Mouse (Mus musculus) heart, embryonic 11.5 days (tissue): ENCODE data around the gene Ubac2. TPM values are rescaled to one million over a fixed set of nuclear protein-coding genes. Genes with fewer than 3 reads are reported as not detected.
"Not testable (repeated sequence)": the region's sequence is repeated elsewhere in the genome, so short reads cannot be mapped to it uniquely, and the experiment has no call there.

Experiments
- ATAC-seq: fragments of 200-750 bp; cut with Nextera tagmentation; replicated peaks from 2 replicates; pipeline ENCODE4 v1.8.0; 2017; ENCODE audit warnings: moderate library complexity; ENCODE audit not compliant: insufficient number of reproducible peaks, low FRiP score, low TSS enrichment
- H3K27ac ChIP-seq: fragments of 300-500 bp; sonication (generic); 2 replicates; pipeline ENCODE4 v1.5.1; 2014; ENCODE audit warnings: mild to moderate bottlenecking, low read depth, low read length
- H3K27me3 ChIP-seq: fragments of 300-500 bp; sonication (generic); 2 replicates; pipeline ENCODE4 v1.6.1; 2014; ENCODE audit warnings: mild to moderate bottlenecking, low read length, mixed read lengths; ENCODE audit not compliant: control insufficient read depth, insufficient read depth
- H3K36me3 ChIP-seq: fragments of 300-500 bp; sonication (generic); 2 replicates; pipeline ENCODE4 v1.6.1; 2014; ENCODE audit warnings: mild to moderate bottlenecking, low read length, moderate library complexity, mixed read lengths; ENCODE audit not compliant: control insufficient read depth, insufficient read depth
- H3K4me1 ChIP-seq: fragments of 300-500 bp; sonication (generic); 2 replicates; pipeline ENCODE4 v1.6.1; 2014; ENCODE audit warnings: low read length; ENCODE audit not compliant: control insufficient read depth, insufficient read depth
- H3K4me2 ChIP-seq: fragments of 300-500 bp; sonication (generic); 2 replicates; pipeline ENCODE4 v1.6.1; 2014; ENCODE audit warnings: mild to moderate bottlenecking, moderate library complexity
- H3K4me3 ChIP-seq: fragments of 300-500 bp; sonication (generic); 2 replicates; pipeline ENCODE4 v1.5.1; 2014; ENCODE audit warnings: low read depth, low read length
- H3K9ac ChIP-seq: fragments of 300-500 bp; sonication (generic); 2 replicates; pipeline ENCODE4 v1.6.1; 2014; ENCODE audit warnings: mild to moderate bottlenecking, low read depth, low read length, moderate library complexity
- H3K9me3 ChIP-seq: fragments of 300-500 bp; sonication (generic); replicated peaks from 2 replicates; pipeline ENCODE4 v1.6.1; 2016; ENCODE audit warnings: low read length; ENCODE audit not compliant: control insufficient read depth
- WGBS: fragments of 180-500 bp; shearing (Covaris S2); extraction: QIAGEN DNeasy Blood & Tissue Kit; methylation state at CpG from one replicate; pipeline ENCODE4 v1.1.7; 2014; ENCODE audit not compliant: insufficient replicate concordance; 5-methylcytosine and 5-hydroxymethylcytosine counted together
- polyA plus RNA-seq: library from polyadenylated mRNA; unstranded; fragments of >200 nt; fragmentation: Nextera tagmentation; extraction: Ambion mirVana; gene quantifications from 2 replicates; pipeline ENCODE4 v1.2.1, GENCODE M21; 2014

Ubac2 gene
- polyA plus RNA-seq, 1 experiment from 2014 or later: 63.4 TPM

- H3K9ac ChIP-seq, H3K9me3 ChIP-seq, H3K27ac ChIP-seq, H3K4me3 ChIP-seq, ATAC-seq, H3K36me3 ChIP-seq, H3K4me2 ChIP-seq, H3K4me1 ChIP-seq, H3K27me3 ChIP-seq: not testable (repeated sequence)
- 6% methylated on average over 2 of the region's 2 CpGs for WGBS
These were observed 13.3 kb upstream of the Ubac2 start for GRCm38 (mm10) chr14:121865162-121865561.

DNA sequence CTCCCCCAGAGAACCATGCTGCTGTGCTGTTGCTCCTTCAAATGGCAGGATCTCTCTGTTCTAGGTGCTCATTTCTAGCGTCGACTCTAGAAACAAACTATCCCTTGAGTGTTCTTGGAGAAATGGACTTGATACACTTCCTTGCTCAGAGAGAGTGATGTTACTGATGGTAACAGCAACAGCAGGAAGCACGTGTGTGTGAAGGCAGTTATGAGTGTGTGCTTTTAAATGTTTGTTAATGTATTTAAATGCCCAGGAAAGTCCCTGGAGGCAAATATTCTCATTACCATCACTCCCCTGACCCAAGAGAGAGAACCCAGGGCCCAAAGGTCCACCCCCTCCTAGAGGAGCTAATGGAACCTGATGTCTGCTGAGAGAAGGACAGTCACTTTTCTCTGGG is 11.8 kb upstream of the Ubac2 start:
- Histone ChIP-seq H3K9me3 (no peaks in the 10 kb centered on the region), H3K9ac (no peak overlapping the region), H3K4me3 (no peak overlapping the region), H3K36me3 (no peaks in the 10 kb centered on the region), H3K27ac (no peak overlapping the region), H3K27me3 (0 out of 2 replicates have a peak, but pooled peaks cover 2% of the 10 kb centered on the region), H3K4me2 (no peak overlapping the region), H3K4me1 (no peaks in the 10 kb centered on the region)
- no peak for ATAC-seq
- WGBS: 72% methylated on average over 3 of the region's 3 CpGs

- no peak overlapping the region for H3K27ac ChIP-seq
- no peaks in the 10 kb centered on the region for H3K27me3 ChIP-seq
- no peaks in the 10 kb centered on the region for H3K4me1 ChIP-seq
- H3K4me2 ChIP-seq: no peak overlapping the region
- no peak overlapping the region for H3K9ac ChIP-seq
- 65% methylated on average over 1 of the region's 1 CpGs for whole genome bisulfite sequencing
- H3K9me3 ChIP-seq: no peaks in the 10 kb centered on the region
- H3K4me3 ChIP-seq: no peak overlapping the region
- no peak for ATAC-seq
- no peaks in the 10 kb centered on the region for H3K36me3 ChIP-seq
These were observed 9.3 kb upstream of the Ubac2 start for GRCm38 (mm10) chr14:121869111-121869510.

DNA sequence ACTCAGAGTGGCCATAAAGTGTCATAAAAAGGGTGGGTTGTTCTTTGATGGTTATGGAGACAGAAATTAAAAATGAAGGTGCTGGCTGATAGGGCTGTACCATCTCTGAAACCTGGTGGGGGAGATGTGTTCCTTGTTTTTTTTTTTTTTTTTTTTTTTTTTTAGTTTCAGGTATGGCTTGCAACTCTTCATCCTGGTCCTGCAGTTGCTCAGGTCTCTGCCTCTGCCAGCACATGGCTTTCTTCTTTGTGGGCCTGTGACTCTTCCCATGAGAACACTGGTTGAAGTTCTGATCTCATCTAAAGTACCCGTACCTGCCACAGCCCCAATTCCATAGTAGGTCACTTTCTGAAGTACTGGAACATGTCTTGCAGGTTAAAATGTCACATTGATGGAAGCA is 5.7 kb upstream of the Ubac2 start:
- no peak overlapping the region for H3K4me2 ChIP-seq
- H3K36me3 ChIP-seq: no peaks in the 10 kb centered on the region
- WGBS: 62% methylated on average over 1 of the region's 1 CpGs
- H3K9me3 ChIP-seq: no peaks in the 10 kb centered on the region
- no peaks in the 10 kb centered on the region for H3K4me1 ChIP-seq
- no peak overlapping the region for H3K4me3 ChIP-seq
- no peak for ATAC-seq
- H3K27ac ChIP-seq: no peak overlapping the region
- no peaks in the 10 kb centered on the region for H3K27me3 ChIP-seq
- H3K9ac ChIP-seq: no peak overlapping the region

DNA sequence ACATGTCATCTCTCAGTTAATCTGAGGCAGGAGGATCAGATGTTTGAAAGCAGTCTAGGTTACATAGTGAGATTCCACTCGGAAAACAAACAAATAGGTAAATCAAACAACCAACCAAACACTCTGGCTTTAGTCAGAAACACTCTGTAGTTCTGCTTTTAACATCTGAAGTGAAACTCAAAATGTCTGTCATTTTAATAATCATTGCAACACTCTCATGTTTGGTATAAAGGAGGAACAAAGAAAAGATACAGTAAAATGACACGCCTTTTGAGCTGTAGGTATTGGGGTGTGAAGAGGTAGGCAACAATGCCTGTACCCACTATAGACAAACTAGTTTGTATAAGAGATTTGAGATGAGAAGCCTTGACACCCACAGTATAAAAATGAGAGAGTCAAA is 5.2 kb upstream of the Ubac2 start:
- Histone ChIP-seq H3K27me3 (no peaks in the 10 kb centered on the region), H3K27ac (no peak overlapping the region), H3K9me3 (no peaks in the 10 kb centered on the region), H3K4me3 (no peak overlapping the region), H3K9ac (no peak overlapping the region), H3K4me1 (no peaks in the 10 kb centered on the region), H3K4me2 (no peak overlapping the region), H3K36me3 (no peaks in the 10 kb centered on the region)
- 64% methylated on average over 2 of the region's 2 CpGs for whole genome bisulfite sequencing
- ATAC-seq: no peak

DNA sequence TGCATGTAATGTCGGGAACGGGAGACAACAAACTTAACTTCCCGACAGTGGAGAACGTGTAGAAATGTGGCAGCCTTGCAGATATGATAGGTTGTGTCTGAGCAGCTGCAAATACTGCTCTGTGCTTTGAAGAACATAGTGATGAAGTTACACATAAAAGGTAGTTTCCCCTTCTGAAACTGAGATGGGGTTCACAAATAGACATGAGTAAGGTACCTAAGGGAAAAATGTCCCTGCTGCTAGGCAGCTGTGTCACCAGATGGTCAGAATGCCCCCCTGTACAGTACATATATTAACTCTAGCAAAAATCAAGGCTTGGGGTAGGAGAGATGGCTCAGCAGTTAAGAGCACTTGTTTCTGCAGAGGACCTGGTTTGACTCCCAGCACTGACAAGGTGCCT is 4.8 kb upstream of the Ubac2 start:
- no peak overlapping the region for H3K4me2 ChIP-seq
- no peak for ATAC-seq
- WGBS: 77% methylated on average over 4 of the region's 4 CpGs
- no peaks in the 10 kb centered on the region for H3K27me3 ChIP-seq
- H3K9me3 ChIP-seq: no peaks in the 10 kb centered on the region
- H3K4me1 ChIP-seq: no peaks in the 10 kb centered on the region
- H3K4me3 ChIP-seq: no peak overlapping the region
- no peak overlapping the region for H3K9ac ChIP-seq
- H3K36me3 ChIP-seq: no peaks in the 10 kb centered on the region
- H3K27ac ChIP-seq: no peak overlapping the region

DNA sequence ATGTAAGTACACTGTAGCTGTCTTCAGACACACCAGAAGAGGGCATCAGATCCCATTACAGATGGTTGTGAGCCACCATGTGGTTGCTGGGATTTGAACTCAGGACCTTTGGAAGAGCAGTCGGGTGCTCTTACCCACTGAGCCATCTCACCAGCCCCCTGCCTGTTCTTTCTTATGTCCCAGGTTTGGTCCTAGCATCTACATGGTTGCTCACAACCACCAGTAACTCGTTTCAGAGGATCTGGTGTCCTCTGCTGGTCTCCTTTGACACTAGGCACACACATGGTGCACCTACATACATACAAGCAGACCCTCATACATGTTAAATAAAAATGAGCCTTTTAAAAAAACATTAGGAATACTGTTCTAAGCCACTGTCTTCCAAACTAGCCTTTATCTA is 2.2 kb upstream of the Ubac2 start:
- not testable (repeated sequence) for H3K9me3 ChIP-seq, H3K27me3 ChIP-seq

GRCm38 (mm10) chr14:121876860-121877259 is 1.6 kb upstream of the Ubac2 start:
- 78% methylated on average over 2 of the region's 2 CpGs for WGBS
- Histone ChIP-seq H3K4me3 (no peak overlapping the region), H3K27ac (no peak overlapping the region), H3K36me3 (no peaks in the 10 kb centered on the region), H3K4me2 (no peak overlapping the region), H3K4me1 (no peaks in the 10 kb centered on the region; the same call in 1 of the 2 replicates), H3K9ac (no peak overlapping the region), H3K9me3 (no peaks in the 10 kb centered on the region), H3K27me3 (no peaks in the 10 kb centered on the region)
- no peak for ATAC-seq

More for the DNA sequence above, 2.2 kb upstream of the Ubac2 start:
- not testable (repeated sequence) for H3K36me3 ChIP-seq, H3K27ac ChIP-seq, H3K4me2 ChIP-seq, H3K4me3 ChIP-seq, ATAC-seq, H3K9ac ChIP-seq, H3K4me1 ChIP-seq
- 53% methylated on average over 2 of the region's 2 CpGs for WGBS

DNA sequence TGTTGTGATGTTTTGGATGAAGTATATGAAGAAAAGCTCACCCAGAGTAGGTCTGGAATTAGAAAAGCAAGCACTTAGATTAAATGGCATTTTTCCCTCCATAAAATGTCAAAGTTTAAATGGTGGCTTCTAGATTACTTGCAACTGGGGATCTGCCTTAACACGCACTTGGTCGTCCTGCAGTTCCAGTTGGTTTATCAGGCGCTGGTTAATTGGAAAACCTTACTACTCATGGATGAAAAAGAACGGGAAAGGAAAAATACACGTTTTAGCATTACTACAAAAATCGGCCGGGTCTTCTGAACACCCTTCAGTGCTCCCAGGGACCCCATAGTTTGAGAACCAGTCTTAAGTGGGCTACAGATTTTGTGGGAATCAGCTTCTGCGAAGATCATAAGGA is 780 bp upstream of the Ubac2 start:
- Histone ChIP-seq H3K4me2 (peak overlapping the region; percentile 95), H3K4me3 (peak overlapping the region; percentile 86), H3K27me3 (no peaks in the 10 kb centered on the region), H3K36me3 (no peaks in the 10 kb centered on the region), H3K9ac (peak overlapping the region; percentile 85), H3K27ac (peak overlapping the region; percentile 95), H3K4me1 (no peaks in the 10 kb centered on the region; the same call in 1 of the 2 replicates), H3K9me3 (no peaks in the 10 kb centered on the region)
- WGBS: 26% methylated on average over 8 of the region's 8 CpGs
- ATAC-seq: no peak
